Mouse (Mus musculus) granulocyte monocyte progenitor cell, adult 5-6 weeks (primary cell): ENCODE measurements at regions not wholly inside any gene's neighbourhood (a gene's known extent, or its start where the extent isn't known, plus 50 kb on each side); places are given as distances from the start of the nearest gene placed in this dataset.

Source experiments
- ATAC-seq: replicated peaks from 2 replicates; pipeline ENCODE4 v1.8.0; 2016; ENCODE audit warnings: mild to moderate bottlenecking, moderate TSS enrichment, inconsistent platforms; ENCODE audit not compliant: poor library complexity, severe bottlenecking

DNA sequence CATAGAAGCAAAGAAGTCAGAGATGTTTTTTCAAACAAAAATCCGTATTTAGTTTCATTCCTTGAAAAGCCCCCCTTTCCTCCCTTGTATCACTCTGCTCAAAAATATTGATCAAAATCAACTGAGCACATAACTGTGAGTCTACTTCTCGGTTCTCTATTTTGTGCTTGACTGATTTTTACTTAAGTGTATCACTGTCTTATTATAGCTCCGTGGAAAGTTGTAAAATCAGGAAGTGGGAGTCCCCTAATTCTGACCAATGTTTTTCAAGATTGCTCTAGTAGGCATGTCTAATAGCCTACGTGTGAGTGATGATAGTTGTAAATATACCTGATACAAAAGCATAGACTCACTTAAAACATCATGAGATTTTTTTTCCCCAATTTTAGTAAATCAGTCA, 58.4 kb upstream of the Fam204a start:
- no peak for ATAC-seq
